Mouse (Mus musculus) kidney, postnatal 25 days (tissue): Measurements from ENCODE around the gene Lrrc4b.

Source experiments
- DNase-seq, 2 experiments: peaks; one replicate each; pipeline ENCODE4 v3.0.0; 2021; ENCODE audit warnings: mixed read lengths in 2 of 2

Lrrc4b gene

DNA sequence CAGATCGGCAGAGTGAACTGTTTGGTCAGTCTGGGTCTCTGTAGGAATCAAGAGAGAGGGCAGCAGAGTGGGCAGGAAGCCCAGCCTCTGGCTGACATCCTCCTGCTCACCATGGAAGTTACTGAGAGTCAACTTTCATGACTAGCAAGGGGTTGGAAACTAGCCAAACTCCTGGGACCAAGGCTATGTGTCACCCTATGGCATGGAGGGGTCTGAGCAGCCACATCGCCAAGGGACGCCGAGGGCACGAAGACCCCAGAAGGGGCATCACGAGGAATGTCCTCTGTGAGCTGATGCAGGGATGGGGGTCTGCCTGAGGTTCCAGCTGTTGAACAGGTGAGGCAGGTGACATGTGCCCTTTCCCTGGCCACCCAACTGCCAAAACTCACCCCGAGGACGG lies 59.7 kb downstream of the Lrrc4b start:
- peak in 1 of 2 experiments; percentile 38 for DNase-seq

DNA sequence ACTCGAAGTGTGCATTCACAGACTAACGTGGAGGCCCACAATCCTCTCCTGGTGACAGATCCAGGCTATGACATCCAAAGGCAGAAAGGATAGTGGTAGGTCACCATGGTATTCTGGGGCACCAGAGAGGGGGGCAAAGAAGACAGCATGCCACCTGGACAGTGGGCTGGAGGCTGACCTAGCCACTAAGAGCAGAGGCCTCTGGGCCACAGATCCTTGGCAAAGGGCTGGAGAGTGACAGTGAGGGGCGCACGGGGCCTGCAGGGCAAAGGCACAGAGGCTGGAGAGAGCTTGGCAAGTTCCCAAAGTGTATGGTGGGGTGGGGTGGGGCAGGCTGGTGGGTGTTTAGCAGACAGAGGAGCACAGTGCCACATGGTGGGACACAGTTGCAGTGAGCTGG lies 61.5 kb downstream of the Lrrc4b start:
- DNase-seq = no peak

DNA sequence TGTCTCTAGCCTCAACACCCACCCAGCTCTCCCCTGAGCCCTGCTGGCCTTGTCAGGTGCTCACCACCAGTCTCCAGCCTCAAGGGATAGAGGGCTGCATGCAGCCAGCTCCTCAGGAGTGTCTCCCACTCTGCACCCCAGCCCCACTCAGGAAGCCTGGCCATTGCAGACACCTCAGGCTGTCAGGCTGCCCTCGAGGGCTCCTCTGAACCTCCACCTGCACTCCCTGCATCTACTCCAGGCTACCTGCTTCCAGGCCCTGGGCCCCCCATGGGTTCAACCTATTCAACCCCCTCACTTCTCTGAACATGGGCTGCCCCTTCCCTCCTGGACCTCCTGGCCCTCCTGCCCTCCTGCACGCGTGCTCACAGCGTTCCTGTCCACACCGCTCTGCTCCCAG lies 62.6 kb downstream of the Lrrc4b start:
- no peak for DNase-seq

DNA sequence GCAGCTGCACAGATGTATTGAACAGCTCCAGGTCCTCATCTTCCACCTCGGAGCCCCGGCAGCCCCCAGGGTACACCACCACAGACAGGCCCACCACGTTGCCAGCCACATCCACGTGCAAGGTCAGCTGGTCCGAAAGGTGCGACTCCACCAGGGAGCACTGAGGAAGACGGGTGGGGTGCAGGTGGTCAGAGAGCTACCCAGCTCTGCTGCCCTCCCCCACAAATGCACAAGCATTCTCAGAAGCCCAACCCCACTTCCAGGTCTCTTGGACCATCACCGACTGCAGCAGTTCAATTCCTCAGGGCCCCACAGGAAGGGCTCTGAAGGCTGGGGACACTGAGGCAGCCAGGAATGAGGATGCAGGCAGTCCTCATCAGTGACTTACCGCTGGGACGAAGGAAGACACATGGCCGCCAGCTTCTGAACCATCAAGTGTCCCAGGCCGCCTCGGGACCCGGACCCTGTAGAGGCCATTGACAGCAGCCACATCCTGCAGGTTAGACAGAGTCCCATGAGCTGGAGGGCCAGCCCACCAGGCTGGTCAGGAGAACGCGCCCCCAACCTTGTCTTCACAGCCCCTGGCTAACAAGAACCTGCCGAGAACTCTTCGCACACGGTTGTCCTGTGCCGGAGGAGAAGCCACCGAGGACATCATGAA lies 63.5 kb downstream of the Lrrc4b start:
- peak in 1 of 2 experiments; percentile 32 for DNase-seq

DNA sequence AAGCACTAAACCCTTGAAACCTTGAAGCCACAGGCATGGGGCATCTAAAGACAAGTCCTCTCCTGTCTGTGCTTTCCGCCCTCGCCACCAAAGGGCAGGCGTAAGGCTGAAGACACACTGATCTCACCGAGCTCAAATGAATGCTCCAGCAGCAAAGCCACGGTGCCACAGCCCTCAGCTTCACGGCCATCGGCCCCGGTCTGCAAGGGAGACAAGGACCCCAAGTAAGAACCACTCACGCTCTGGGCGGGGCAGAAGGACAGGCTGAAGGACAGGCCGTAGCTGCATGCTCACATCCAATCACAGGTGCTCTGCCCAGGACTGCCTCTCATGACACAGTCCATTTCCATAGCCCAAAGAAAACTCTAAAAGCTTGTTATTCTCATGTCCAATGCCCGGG lies 65.9 kb downstream of the Lrrc4b start:
- peak in 1 of 2 experiments; percentile 35 for DNase-seq

DNA sequence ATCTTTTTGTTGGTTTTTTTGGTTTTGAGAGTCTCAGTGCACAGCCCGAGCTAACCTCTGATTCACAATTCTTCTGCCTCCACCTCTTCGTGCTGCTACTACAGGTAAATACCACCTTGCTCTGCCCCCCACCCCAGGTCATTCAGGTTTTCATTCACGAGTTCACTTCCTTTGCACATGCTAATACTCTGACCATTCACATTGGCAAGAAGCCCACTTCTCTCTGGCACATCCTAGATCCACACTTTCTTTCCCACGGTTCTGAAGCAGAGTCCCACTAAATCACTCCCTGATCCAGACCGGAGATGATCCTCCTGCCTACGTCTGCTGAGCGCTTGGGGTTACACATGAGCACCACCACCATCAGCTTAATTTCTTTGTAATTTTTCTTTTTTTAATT lies 66.3 kb downstream of the Lrrc4b start:
- no peak for DNase-seq

- peak; percentile 98 to 99 for DNase-seq
Measured at GRCm38 (mm10) chr7:44495992-44496770, 67.4 kb downstream of the Lrrc4b start, which contains the start of the genes Emc10 and Fam71e1. TSS of gene Emc10 (minus strand) at chr7:44496529. TSS of gene Fam71e1 (plus strand) at chr7:44496581.

DNA sequence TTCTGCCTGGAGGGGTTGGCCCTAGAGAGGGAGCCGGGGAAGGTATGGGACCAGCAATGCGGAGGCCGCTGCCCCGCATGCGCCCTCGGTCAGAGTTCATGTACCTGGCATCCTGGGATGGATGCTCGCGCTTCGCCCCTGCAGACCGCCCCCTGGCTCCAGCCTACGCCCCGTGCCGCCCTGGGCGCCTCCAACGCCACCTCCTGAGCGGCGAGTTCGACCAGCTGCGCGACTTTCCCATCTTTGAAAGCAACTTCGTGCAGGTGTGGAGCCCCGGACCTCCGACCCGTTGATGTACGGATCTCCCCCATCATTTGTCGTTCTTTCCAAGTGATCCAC lies 67.9 kb downstream of the Lrrc4b start:
- no peak for DNase-seq

- peak in 1 of 2 experiments; percentile 33 for DNase-seq
Measured at GRCm38 (mm10) chr7:44497361-44498055, 68.7 kb downstream of the Lrrc4b start.

GRCm38 (mm10) chr7:44498922-44499321 lies 70.1 kb downstream of the Lrrc4b start:
- DNase-seq = no peak

DNA sequence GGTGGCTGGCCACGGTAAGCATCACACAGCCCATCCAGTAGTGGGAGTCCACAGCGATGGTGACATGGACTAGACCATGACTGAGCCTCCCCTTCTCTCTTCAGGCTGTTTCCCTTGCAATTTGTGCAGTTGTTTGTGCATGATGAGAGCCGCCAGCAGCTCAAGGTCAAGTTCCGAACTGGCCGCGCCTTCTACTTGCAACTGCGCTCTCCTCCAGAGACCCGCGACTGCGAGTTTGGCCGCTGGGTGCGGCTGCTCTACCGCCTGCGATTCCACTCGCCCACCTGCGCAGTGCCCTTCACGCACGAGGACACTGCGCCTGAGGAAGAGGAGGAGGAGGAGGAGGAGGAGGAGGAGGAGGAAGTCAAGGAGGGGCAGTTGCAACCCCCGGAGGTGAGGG lies 71.2 kb downstream of the Lrrc4b start:
- peak in 1 of 2 experiments; percentile 31 for DNase-seq

DNA sequence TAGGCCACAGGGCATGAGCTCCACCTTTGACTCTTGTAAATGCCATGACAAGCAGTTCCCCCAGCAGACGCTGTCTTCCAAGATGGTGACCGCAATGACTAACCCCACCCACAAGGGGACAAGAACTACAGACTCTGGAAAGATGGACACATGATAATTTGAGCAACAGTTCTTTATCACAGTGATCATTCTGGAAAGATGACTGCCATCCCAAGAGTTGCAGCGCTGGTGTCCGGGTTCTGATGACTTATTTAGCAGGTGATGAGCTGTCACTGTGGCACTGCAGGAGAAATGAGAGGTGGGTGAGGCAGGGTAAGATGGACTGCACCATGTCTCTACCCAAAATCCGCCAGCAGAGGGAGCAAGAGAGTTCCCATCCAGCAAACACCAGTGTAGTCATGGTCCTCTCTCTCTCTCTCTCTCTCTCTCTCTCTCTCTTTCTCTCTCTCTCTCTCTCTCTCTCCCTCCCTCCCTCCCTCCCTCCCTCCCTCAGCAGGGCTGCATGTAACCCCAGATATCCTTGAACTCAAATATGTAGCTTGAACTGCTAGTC lies 72.8 kb downstream of the Lrrc4b start:
- peak; percentile 72 to 82 for DNase-seq

GRCm38 (mm10) chr7:44507491-44507890 lies 78.7 kb downstream of the Lrrc4b start:
- DNase-seq = no peak
